Mouse (Mus musculus) gastrocnemius, postnatal 36 days (tissue): ENCODE measurements around the gene Nrros. TPM values are rescaled to one million over a fixed set of nuclear protein-coding genes. Genes with fewer than 3 reads are reported as not detected.
"Not testable (repeated sequence)": the region's sequence is repeated elsewhere in the genome, so short reads cannot be mapped to it uniquely, and the experiment has no call there.

Experiments
- DNase-seq, 2 experiments: peaks; one replicate each; pipeline ENCODE4 v3.0.0; 2022
- intact Hi-C: fragments of 180-260 bp; cut with DNase I; formaldehyde crosslinking; loops from one replicate; pipeline ENCODE4 v1.15.1; 2025
- total RNA-seq, 2 experiments: library from RNA; stranded (reverse); gene quantifications; 2 replicates each; pipeline ENCODE4 v1.2.3; 2021

Nrros gene
- total RNA-seq, 2 experiments from 2014 or later, result 2.0 to 2.1 TPM

DNA sequence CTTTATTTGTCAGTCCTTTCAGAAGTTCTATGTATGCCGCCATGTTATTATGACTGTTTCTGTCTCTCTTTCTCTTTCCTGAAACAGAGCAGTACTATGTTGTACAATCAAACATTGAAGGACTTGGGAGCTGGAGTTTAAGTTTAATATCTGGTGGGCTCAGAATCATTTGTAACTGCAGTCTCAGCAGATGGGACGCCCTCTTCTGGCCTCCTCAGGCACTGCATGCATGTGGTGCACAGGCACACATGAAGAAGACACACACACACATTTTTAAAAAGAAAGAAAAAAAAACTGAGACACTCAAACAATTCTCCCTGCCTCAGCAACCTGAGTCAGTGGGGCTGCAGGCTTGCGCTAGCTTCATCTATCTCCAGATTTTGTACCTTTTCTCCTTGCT lies 44.9 kb downstream of the Nrros start:
- intact Hi-C loops, result no loop called here
- DNase-seq, result no peak

DNA sequence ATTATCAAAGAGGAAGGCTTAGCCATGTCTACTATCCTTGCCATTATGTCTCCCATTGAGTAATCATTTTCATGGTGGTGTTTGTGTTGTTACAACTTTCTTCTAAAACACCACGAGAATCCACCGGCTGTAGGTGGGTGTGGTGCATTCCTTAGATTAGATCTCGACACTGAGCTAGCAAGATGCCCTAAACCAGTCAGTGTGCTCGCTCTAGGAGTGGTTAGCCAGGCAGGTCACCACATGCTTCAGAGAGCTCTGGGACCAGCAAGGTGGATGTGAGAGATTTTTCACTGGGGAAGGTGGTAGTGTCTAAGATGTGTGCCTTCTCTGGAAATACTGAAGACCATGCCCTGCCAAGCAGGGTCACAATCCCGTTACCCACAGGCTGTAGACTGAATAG lies 49.2 kb downstream of the Nrros start:
- intact Hi-C loops, result loop anchor here (2.0 to 5.0 kb wide), 3 partner anchors 86 to 383 kb away; no protein-coding TSS in a partner anchor
- no peak for DNase-seq

DNA sequence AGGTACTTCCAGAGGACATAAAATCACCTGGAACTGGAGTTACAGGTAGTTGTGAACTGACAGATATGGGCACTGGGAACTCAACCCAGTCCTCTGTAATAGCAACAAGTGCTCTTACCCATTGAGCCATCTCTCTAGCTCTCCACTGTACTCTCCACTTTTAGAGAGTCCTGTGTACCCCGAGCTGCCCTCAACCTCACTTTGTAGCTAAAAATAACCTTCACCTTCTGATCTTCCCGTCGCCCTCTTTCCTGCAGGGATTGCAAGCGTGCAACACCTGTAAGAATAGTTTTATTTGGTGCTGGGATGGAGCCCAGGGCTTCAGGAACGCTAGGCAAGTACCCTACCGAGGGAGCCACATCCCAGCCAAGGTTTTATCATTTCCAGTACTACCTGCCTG lies 49.6 kb downstream of the Nrros start:
- intact Hi-C loops, result loop anchor here (2.0 to 5.0 kb wide), 3 partner anchors 87 to 383 kb away; no protein-coding TSS in a partner anchor
- no peak for DNase-seq

- peak; percentile 60 to 81 for DNase-seq
- intact Hi-C loops, result loop anchor here (5.0 kb wide), 2 partner anchors 87 to 347 kb away; no protein-coding TSS in a partner anchor
Measured at GRCm38 (mm10) chr16:32114968-32115695, 50.3 kb downstream of the Nrros start.

DNA sequence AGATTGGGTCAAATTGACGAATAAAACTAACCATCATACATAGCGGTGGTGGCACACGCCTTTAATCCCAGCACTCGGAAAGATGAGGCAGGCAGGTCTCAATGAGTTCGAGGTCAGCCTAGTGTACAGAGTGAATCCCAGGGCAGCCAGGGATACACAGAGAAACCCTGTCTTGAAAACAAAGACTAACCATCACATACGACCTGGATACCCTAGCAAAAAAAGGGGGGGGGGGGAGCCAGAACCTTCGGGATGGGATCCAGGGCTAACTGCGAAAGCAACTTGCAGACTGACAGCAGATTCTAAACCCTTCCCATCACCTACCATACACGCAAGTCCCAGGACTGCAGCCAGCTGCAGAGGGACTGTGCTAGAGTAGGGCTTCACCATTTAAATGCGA lies 51.0 kb downstream of the Nrros start:
- intact Hi-C loops, result no loop called here
- no peak for DNase-seq

DNA sequence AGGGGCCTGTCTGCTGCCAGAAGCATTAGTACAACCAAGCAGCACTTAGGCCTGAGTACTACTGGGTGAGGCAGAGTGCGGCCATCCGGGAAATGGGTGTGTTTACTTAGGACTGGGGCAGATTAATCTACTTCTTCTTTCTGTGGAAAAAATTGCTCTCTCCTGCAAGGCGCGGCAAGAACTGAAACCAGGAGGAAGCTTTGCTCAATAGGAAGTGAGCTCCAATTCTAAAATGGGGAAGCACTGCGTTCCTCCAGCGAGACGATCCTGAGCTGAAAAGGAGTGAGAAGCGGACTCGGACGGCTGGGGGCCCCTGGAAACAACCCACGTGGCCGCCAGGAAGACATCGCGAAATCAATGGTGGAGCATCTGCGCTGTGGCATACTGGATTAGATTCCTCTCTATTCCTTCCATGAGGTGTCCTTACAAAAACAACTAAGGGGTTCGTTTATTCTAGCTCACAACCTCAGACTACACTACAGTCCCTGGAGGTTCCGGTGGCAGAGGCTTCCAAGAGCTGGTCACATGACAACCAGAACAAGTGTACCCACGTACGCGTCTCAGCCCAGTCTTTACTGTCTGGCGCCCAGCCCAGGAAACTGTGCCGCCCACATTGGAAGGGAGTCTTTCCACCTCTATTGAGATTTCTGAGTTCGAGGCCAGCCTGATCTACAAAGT lies 51.7 kb downstream of the Nrros start:
- peak in 1 of 2 experiments; percentile 37 for DNase-seq

GRCm38 (mm10) chr16:32110951-32111699 lies 54.3 kb downstream of the Nrros start:
- intact Hi-C loops, result no loop called here
- DNase-seq, result no peak

More for the DNA sequence above, 51.7 kb downstream of the Nrros start:
- intact Hi-C loops, result no loop called here

DNA sequence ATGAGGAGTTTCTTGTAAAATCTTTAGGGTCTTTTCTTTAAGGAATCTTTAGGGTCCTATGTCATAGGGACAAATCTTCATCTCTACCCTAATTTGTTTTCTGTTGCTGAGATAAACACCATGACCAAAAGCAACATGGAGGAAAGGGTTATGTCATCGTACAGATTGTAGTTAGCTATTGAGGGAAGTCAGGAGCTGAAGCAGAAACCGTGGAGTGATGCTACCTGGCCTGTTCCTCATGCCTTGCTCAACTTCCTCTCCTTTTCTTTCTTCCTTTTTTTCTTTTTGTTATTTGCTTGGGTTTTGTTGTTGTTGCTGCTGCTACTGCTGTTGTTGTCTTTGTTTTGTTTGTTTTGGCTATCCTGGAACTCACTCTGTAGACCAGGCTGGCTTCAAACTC lies 56.8 kb downstream of the Nrros start:
- intact Hi-C loops, result no loop called here
- DNase-seq, result no peak

GRCm38 (mm10) chr16:32108170-32108569 lies 57.2 kb downstream of the Nrros start:
- DNase-seq, result no peak
- intact Hi-C loops, result no loop called here

DNA sequence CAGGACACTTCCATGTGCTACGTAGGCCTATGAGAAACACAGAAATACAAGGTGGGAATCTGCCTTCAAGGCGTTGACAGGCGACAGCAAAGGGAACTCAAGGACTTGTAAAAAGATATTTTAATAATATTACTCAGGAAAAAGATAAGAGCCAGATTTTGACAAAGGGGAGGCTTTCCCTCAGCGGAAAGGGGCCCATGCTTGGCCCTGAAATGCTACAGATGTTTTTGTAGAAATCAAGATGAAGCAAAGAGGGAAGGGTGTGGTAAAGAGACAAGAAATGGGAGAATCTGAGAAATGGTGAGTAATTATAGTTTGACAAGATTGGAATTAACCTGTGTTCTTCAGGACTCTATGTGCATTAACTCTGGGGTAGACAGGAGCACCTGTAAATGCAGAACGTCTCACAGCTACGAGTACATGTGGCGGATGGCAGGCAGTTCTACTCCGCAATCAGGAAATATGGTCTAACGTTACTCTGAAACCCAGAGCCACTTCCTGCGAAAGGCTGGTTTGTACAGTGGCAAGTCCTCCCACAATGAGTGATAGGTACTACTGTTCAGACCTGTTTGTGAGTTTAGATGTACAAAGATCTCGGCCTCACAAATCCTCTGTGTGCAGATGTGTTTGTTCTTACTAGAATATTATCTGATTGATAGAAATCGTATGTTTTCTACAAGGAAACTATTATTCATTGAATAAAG lies 57.9 kb downstream of the Nrros start:
- DNase-seq, result no peak
- intact Hi-C loops, result no loop called here

DNA sequence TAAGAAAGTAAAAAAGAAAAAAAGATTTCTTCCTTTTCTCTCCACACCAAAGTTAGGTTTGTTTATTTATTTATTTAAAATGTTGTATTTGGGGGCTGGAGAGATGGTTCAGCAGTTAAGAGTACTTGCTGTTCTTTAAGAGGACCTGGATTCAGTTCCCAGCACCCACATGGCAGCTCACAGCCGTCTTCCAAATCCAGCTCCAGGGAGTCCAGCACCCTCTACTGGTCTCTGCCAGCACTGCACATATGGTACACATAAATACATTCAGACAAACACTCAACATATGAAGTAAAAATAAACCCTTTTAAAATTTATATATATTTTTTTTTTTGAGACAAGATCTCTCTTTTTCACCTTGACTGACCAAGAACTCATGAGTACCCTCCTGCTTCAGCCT lies 59.7 kb downstream of the Nrros start:
- intact Hi-C loops, result no loop called here
- no peak for DNase-seq

- intact Hi-C loops, result no loop called here
- DNase-seq, result no peak
Measured at GRCm38 (mm10) chr16:32102295-32102694, 63.1 kb downstream of the Nrros start.

GRCm38 (mm10) chr16:32099638-32100150 lies 65.7 kb downstream of the Nrros start, which contains the start of the genes Pigx and Cep19:
TSS of gene Pigx (minus strand) at chr16:32099740.
TSS of gene Cep19 (plus strand) at chr16:32099800.
- DNase-seq, result peak; percentile 84 to 91
- intact Hi-C loops, result no loop called here

GRCm38 (mm10) chr16:32098897-32099637 lies 66.3 kb downstream of the Nrros start:
- intact Hi-C loops, result no loop called here
- DNase-seq, result no peak

- DNase-seq, intact Hi-C loops: not testable (repeated sequence)
Measured at GRCm38 (mm10) chr16:32097757-32098156, 67.6 kb downstream of the Nrros start.
